Mouse (Mus musculus) heart, embryonic 11.5 days (tissue): ENCODE measurements at regions not wholly inside any gene's neighbourhood (a gene's known extent, or its start where the extent isn't known, plus 50 kb on each side); places are given as distances from the start of the nearest gene placed in this dataset.

Source experiments
- ATAC-seq: fragments of 200-750 bp; cut with Nextera tagmentation; replicated peaks from 2 replicates; pipeline ENCODE4 v1.8.0; 2017; ENCODE audit warnings: moderate library complexity; ENCODE audit not compliant: insufficient number of reproducible peaks, low FRiP score, low TSS enrichment
- H3K27ac ChIP-seq: fragments of 300-500 bp; sonication (generic); 2 replicates; pipeline ENCODE4 v1.5.1; 2014; ENCODE audit warnings: mild to moderate bottlenecking, low read depth, low read length
- H3K27me3 ChIP-seq: fragments of 300-500 bp; sonication (generic); 2 replicates; pipeline ENCODE4 v1.6.1; 2014; ENCODE audit warnings: mild to moderate bottlenecking, low read length, mixed read lengths; ENCODE audit not compliant: control insufficient read depth, insufficient read depth
- H3K36me3 ChIP-seq: fragments of 300-500 bp; sonication (generic); 2 replicates; pipeline ENCODE4 v1.6.1; 2014; ENCODE audit warnings: mild to moderate bottlenecking, low read length, moderate library complexity, mixed read lengths; ENCODE audit not compliant: control insufficient read depth, insufficient read depth
- H3K4me1 ChIP-seq: fragments of 300-500 bp; sonication (generic); 2 replicates; pipeline ENCODE4 v1.6.1; 2014; ENCODE audit warnings: low read length; ENCODE audit not compliant: control insufficient read depth, insufficient read depth
- H3K4me2 ChIP-seq: fragments of 300-500 bp; sonication (generic); 2 replicates; pipeline ENCODE4 v1.6.1; 2014; ENCODE audit warnings: mild to moderate bottlenecking, moderate library complexity
- H3K4me3 ChIP-seq: fragments of 300-500 bp; sonication (generic); 2 replicates; pipeline ENCODE4 v1.5.1; 2014; ENCODE audit warnings: low read depth, low read length
- H3K9ac ChIP-seq: fragments of 300-500 bp; sonication (generic); 2 replicates; pipeline ENCODE4 v1.6.1; 2014; ENCODE audit warnings: mild to moderate bottlenecking, low read depth, low read length, moderate library complexity
- H3K9me3 ChIP-seq: fragments of 300-500 bp; sonication (generic); replicated peaks from 2 replicates; pipeline ENCODE4 v1.6.1; 2016; ENCODE audit warnings: low read length; ENCODE audit not compliant: control insufficient read depth
- WGBS: fragments of 180-500 bp; shearing (Covaris S2); extraction: QIAGEN DNeasy Blood & Tissue Kit; methylation state at CpG from one replicate; pipeline ENCODE4 v1.1.7; 2014; ENCODE audit not compliant: insufficient replicate concordance; 5-methylcytosine and 5-hydroxymethylcytosine counted together

- Histone ChIP-seq H3K4me3 (no peak overlapping the region), H3K27ac (no peak overlapping the region), H3K27me3 (no peaks in the 10 kb centered on the region), H3K36me3 (no peaks in the 10 kb centered on the region), H3K4me2 (no peak overlapping the region), H3K9me3 (no peaks in the 10 kb centered on the region), H3K9ac (no peak overlapping the region), H3K4me1 (peaks cover 7% of the 10 kb centered on the region)
- WGBS = 42% methylated on average over 8 of the region's 8 CpGs
- ATAC-seq = no peak
Measured at GRCm38 (mm10) chr2:137827814-137828374, 428.5 kb upstream of the Btbd3 start.

- WGBS = 83% methylated on average over 5 of the region's 5 CpGs
- H3K4me3 ChIP-seq = no peak overlapping the region
- no peaks in the 10 kb centered on the region for H3K9me3 ChIP-seq
- H3K9ac ChIP-seq = no peak overlapping the region
- H3K36me3 ChIP-seq = no peaks in the 10 kb centered on the region
- H3K27ac ChIP-seq = no peak overlapping the region
- no peak for ATAC-seq
- no peak overlapping the region for H3K4me2 ChIP-seq
- no peaks in the 10 kb centered on the region for H3K4me1 ChIP-seq
- no peaks in the 10 kb centered on the region for H3K27me3 ChIP-seq
Measured at GRCm38 (mm10) chr2:137821344-137821916, 434.9 kb upstream of the Btbd3 start.

- Histone ChIP-seq H3K27me3 (no peaks in the 10 kb centered on the region), H3K36me3 (no peaks in the 10 kb centered on the region), H3K9ac (no peak overlapping the region), H3K4me3 (no peak overlapping the region), H3K4me1 (no peaks in the 10 kb centered on the region), H3K9me3 (no peaks in the 10 kb centered on the region), H3K27ac (no peak overlapping the region), H3K4me2 (no peak overlapping the region)
- no peak for ATAC-seq
- WGBS = 88% methylated on average over 1 of the region's 1 CpGs
Measured at GRCm38 (mm10) chr2:137814945-137815344, 441.4 kb upstream of the Btbd3 start.

- ATAC-seq = no peak
- Histone ChIP-seq H3K4me2 (no peak overlapping the region), H3K9ac (no peak overlapping the region), H3K36me3 (no peaks in the 10 kb centered on the region), H3K9me3 (no peaks in the 10 kb centered on the region), H3K27me3 (no peaks in the 10 kb centered on the region), H3K4me3 (no peak overlapping the region), H3K4me1 (no peaks in the 10 kb centered on the region), H3K27ac (no peak overlapping the region)
- 88% methylated on average over 13 of the region's 13 CpGs for WGBS
Measured at GRCm38 (mm10) chr2:137808401-137809230, 447.7 kb upstream of the Btbd3 start.

GRCm38 (mm10) chr2:137807594-137808295 lies 448.6 kb upstream of the Btbd3 start:
- Histone ChIP-seq H3K4me1 (no peaks in the 10 kb centered on the region), H3K36me3 (no peaks in the 10 kb centered on the region), H3K27ac (no peak overlapping the region), H3K27me3 (no peaks in the 10 kb centered on the region), H3K9me3 (no peaks in the 10 kb centered on the region), H3K4me2 (no peak overlapping the region), H3K4me3 (no peak overlapping the region), H3K9ac (no peak overlapping the region)
- no peak for ATAC-seq
- 77% methylated on average over 5 of the region's 5 CpGs for WGBS

GRCm38 (mm10) chr2:137794841-137795240 lies 461.5 kb upstream of the Btbd3 start:
- H3K27ac ChIP-seq = no peak overlapping the region
- H3K4me3 ChIP-seq = no peak overlapping the region
- no peaks in the 10 kb centered on the region for H3K36me3 ChIP-seq
- no peaks in the 10 kb centered on the region for H3K9me3 ChIP-seq
- H3K27me3 ChIP-seq = no peaks in the 10 kb centered on the region
- 40% methylated on average over 2 of the region's 2 CpGs for WGBS
- H3K9ac ChIP-seq = no peak overlapping the region
- ATAC-seq = no peak
- H3K4me2 ChIP-seq = no peak overlapping the region
- no peaks in the 10 kb centered on the region for H3K4me1 ChIP-seq

GRCm38 (mm10) chr2:137784091-137784490 lies 472.3 kb upstream of the Btbd3 start:
- Histone ChIP-seq H3K9me3 (no peaks in the 10 kb centered on the region), H3K4me2 (no peak overlapping the region), H3K9ac (no peak overlapping the region), H3K27ac (no peak overlapping the region), H3K27me3 (no peaks in the 10 kb centered on the region), H3K36me3 (no peaks in the 10 kb centered on the region), H3K4me1 (no peaks in the 10 kb centered on the region), H3K4me3 (no peak overlapping the region)
- ATAC-seq = no peak
- 73% methylated on average over 6 of the region's 6 CpGs for WGBS

GRCm38 (mm10) chr2:137777430-137777829 lies 478.9 kb upstream of the Btbd3 start:
- no peak overlapping the region for H3K4me2 ChIP-seq
- H3K9ac ChIP-seq = no peak overlapping the region
- H3K9me3 ChIP-seq = no peaks in the 10 kb centered on the region
- 76% methylated on average over 3 of the region's 3 CpGs for whole genome bisulfite sequencing
- no peak overlapping the region for H3K27ac ChIP-seq
- no peaks in the 10 kb centered on the region for H3K27me3 ChIP-seq
- H3K4me1 ChIP-seq = no peaks in the 10 kb centered on the region
- H3K4me3 ChIP-seq = no peak overlapping the region
- H3K36me3 ChIP-seq = no peaks in the 10 kb centered on the region
- ATAC-seq = no peak
